Mouse (Mus musculus) midbrain, postnatal 0 days (tissue): Measurements from ENCODE around the gene Cry2. TPM values are rescaled to one million over a fixed set of nuclear protein-coding genes. Genes with fewer than 3 reads are reported as not detected.

ENCODE experiments used
- ATAC-seq: fragments of 200-750 bp; cut with Nextera tagmentation; 2 replicates; pipeline ENCODE4 v1.8.0; 2017; ENCODE audit warnings: moderate number of reproducible peaks, mild to moderate bottlenecking, moderate TSS enrichment, moderate library complexity; ENCODE audit not compliant: low FRiP score
- DNase-seq: peaks from one replicate; pipeline ENCODE4 v3.0.0-alpha.2; 2015; ENCODE audit warnings: low spot score
- H3K27ac ChIP-seq: fragments of 300-500 bp; sonication (generic); 2 replicates; pipeline ENCODE4 v1.5.1; 2014; ENCODE audit warnings: low read depth, mild to moderate bottlenecking, low read length, mixed read lengths
- H3K27me3 ChIP-seq: fragments of 300-500 bp; sonication (generic); 2 replicates; pipeline ENCODE4 v1.6.1; 2014; ENCODE audit warnings: low read length, control low read depth, mixed read lengths; ENCODE audit not compliant: insufficient read depth
- H3K36me3 ChIP-seq: fragments of 300-500 bp; sonication (generic); 2 replicates; pipeline ENCODE4 v1.6.1; 2014; ENCODE audit warnings: low read length, control low read depth, mixed read lengths; ENCODE audit not compliant: insufficient read depth
- H3K4me1 ChIP-seq: fragments of 300-500 bp; sonication (generic); 2 replicates; pipeline ENCODE4 v1.6.1; 2014; ENCODE audit warnings: mild to moderate bottlenecking, control low read depth, antibody characterized with exemption, low read length, mixed read lengths; ENCODE audit not compliant: insufficient read depth
- H3K4me2 ChIP-seq: fragments of 300-500 bp; sonication (generic); 2 replicates; pipeline ENCODE4 v1.6.1; 2014; ENCODE audit warnings: low read depth, mild to moderate bottlenecking, low read length, mixed read lengths; ENCODE audit not compliant: poor library complexity, severe bottlenecking
- H3K4me3 ChIP-seq: fragments of 300-500 bp; sonication (generic); 2 replicates; pipeline ENCODE4 v1.5.1; 2014; ENCODE audit warnings: low read depth, mild to moderate bottlenecking, low read length, moderate library complexity
- H3K9ac ChIP-seq: fragments of 300-500 bp; sonication (generic); replicated peaks from 2 replicates; pipeline ENCODE4 v1.6.1; 2014; ENCODE audit warnings: mild to moderate bottlenecking, low read length, moderate library complexity, mixed read lengths; ENCODE audit not compliant: poor library complexity, severe bottlenecking
- H3K9me3 ChIP-seq: fragments of 300-500 bp; sonication (generic); 2 replicates; pipeline ENCODE4 v1.6.1; 2016; ENCODE audit warnings: low read length, control low read depth
- CTCF ChIP-seq: IDR thresholded peaks from 2 replicates; pipeline ENCODE4 v1.5.1; 2016; ENCODE audit warnings: antibody characterized with exemption, mild to moderate bottlenecking
- WGBS: fragments of 180-500 bp; shearing (Covaris S2); extraction: QIAGEN DNeasy Blood & Tissue Kit; methylation state at CpG from one replicate; pipeline ENCODE4 v1.1.7; 2014; 5-methylcytosine and 5-hydroxymethylcytosine counted together
- polyA plus RNA-seq: library from polyadenylated mRNA; unstranded; fragments of >200 nt; fragmentation: Nextera tagmentation; extraction: Ambion mirVana; gene quantifications from 2 replicates; pipeline ENCODE4 v1.2.1, GENCODE M21; 2015
- total RNA-seq: library from RNA; depleted of rRNA; stranded (reverse); fragments of >200 nt; gene quantifications from 2 replicates; pipeline ENCODE4 v1.2.3, GENCODE M21; 2014

Cry2 gene
- total and polyA plus RNA-seq, 2 experiments from 2014 or later = 41.9 to 55.2 TPM

- H3K9me3 ChIP-seq = no peaks in the 10 kb centered on the region
- no peak for ATAC-seq
- DNase-seq = no peak
- H3K27ac ChIP-seq = peak overlapping the region; percentile 20; the same call in 1 of the 2 replicates
- no peak overlapping the region; the same call in 1 of the 2 replicates for H3K4me3 ChIP-seq
- TF ChIP-seq CTCF = no peak
- H3K9ac ChIP-seq = no peak overlapping the region
- H3K27me3 ChIP-seq = no peaks in the 10 kb centered on the region
- H3K36me3 ChIP-seq = peaks cover 23% of the 10 kb centered on the region
- peaks cover 16% of the 10 kb centered on the region for H3K4me1 ChIP-seq
- 75% methylated on average over 6 of the region's 6 CpGs for WGBS
- no peak overlapping the region for H3K4me2 ChIP-seq
Measured at GRCm38 (mm10) chr2:92390206-92390930, 43.5 kb downstream of the Cry2 start.

DNA sequence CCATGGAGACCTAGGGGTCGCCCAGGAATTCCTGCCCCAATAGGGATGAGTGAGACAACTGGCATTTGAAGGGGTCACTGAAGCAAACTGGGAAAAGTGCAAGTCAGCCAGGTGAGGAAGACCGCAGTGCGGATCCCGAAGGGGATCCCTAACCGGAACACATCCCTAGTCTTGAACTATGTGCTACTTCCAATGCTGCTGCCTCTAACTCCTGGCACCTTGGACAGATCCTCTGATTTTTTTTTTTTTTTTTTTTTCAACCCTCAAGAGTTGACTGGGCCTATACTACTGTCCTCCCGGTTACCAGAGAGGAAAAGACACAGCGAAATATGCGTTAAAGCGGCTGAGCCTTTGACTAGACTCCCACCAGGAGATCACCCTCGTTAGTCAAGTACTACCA lies 44.2 kb downstream of the Cry2 start:
- DNase-seq (no peak), ATAC-seq (no peak)
- H3K9ac ChIP-seq = peak overlapping the region; percentile 89
- no peaks in the 10 kb centered on the region for H3K27me3 ChIP-seq
- no peak for TF ChIP-seq CTCF
- no peaks in the 10 kb centered on the region for H3K9me3 ChIP-seq
- H3K4me2 ChIP-seq = peak overlapping the region; percentile 85
- peaks cover 30% of the 10 kb centered on the region for H3K36me3 ChIP-seq
- peak overlapping the region; percentile 71 for H3K4me3 ChIP-seq
- WGBS = 3% methylated on average over 10 of the region's 10 CpGs
- peak overlapping the region; percentile 90 for H3K27ac ChIP-seq
- H3K4me1 ChIP-seq = peaks cover 16% of the 10 kb centered on the region

GRCm38 (mm10) chr2:92388891-92389641 lies 44.8 kb downstream of the Cry2 start:
- no peaks in the 10 kb centered on the region for H3K27me3 ChIP-seq
- WGBS = under 1% methylated on average over 58 of the region's 62 CpGs
- H3K27ac ChIP-seq = peak overlapping the region; percentile 90
- H3K36me3 ChIP-seq = peaks cover 36% of the 10 kb centered on the region
- 0 out of 2 replicates have a peak, but pooled peaks have one; percentile 14 for TF ChIP-seq CTCF
- peak; percentile 97 for DNase-seq
- H3K4me1 ChIP-seq = peaks cover 16% of the 10 kb centered on the region
- H3K4me3 ChIP-seq = peak overlapping the region; percentile 71
- peak; percentile 86 for ATAC-seq
- H3K9ac ChIP-seq = peak overlapping the region; percentile 89
- H3K9me3 ChIP-seq = no peaks in the 10 kb centered on the region
- H3K4me2 ChIP-seq = peak overlapping the region; percentile 85

- no peak for TF ChIP-seq CTCF
- Histone ChIP-seq H3K27ac (peak overlapping the region; percentile 90), H3K9me3 (no peaks in the 10 kb centered on the region), H3K4me2 (peak overlapping the region; percentile 85), H3K36me3 (peaks cover 45% of the 10 kb centered on the region), H3K4me3 (peak overlapping the region; percentile 71), H3K9ac (peak overlapping the region; percentile 89), H3K4me1 (peaks cover 16% of the 10 kb centered on the region), H3K27me3 (no peaks in the 10 kb centered on the region)
- DNase-seq (no peak), ATAC-seq (no peak)
- 28% methylated on average over 3 of the region's 3 CpGs for WGBS
Measured at GRCm38 (mm10) chr2:92388081-92388517, 45.7 kb downstream of the Cry2 start.

DNA sequence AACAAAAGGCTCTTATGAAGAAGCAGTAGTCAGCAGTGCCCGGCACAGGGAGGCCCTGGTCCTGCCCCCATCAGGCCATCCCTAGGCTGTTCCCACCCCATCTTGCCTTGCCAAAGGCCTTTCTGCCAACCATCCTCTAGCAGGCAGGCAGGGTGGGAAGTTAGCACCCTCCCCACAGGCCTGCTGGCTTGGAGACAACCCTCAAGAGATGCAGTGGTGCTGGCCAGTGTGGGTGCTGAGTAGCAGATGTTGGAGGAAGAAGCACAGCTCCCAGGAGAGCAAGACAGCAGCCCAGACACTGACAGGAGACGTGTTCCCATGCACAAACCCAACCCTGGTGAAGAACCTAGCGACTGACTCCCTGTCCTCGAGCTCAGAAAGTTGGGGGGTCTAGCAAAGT lies 46.2 kb downstream of the Cry2 start:
- Histone ChIP-seq H3K9ac (no peak overlapping the region; the same call in 1 of the 2 replicates), H3K4me1 (peaks cover 14% of the 10 kb centered on the region), H3K9me3 (no peaks in the 10 kb centered on the region), H3K27ac (peak overlapping the region; percentile 90; the same call in 1 of the 2 replicates), H3K4me3 (no peak overlapping the region; the same call in 1 of the 2 replicates), H3K36me3 (peaks cover 50% of the 10 kb centered on the region), H3K27me3 (no peaks in the 10 kb centered on the region), H3K4me2 (peak overlapping the region; percentile 85)
- TF ChIP-seq CTCF = no peak
- ATAC-seq (no peak), DNase-seq (no peak)
- 66% methylated on average over 4 of the region's 4 CpGs for WGBS
